18 mouse cellular contexts compared by ENCODE assay signal in the genomic region with DNA sequence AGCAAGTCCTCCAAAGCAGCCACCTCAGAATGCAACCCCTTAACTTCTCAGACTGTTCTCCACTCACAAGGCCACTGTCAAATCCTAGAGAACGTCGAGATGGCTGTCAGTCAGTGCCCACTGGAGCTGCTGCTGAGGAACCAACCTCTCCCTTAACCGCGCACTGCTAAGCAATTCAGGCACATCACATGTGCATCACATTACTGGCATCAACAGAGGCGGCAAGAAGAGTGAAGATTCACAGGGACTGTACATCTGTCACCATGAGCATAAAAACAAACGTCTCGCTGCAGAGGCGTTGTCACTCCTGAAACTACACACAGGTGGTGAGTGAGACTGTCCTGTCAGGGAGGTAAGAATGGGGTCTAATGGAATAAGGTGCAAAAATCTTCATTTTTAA. TPM values are rescaled to one million over a fixed set of nuclear protein-coding genes. Genes with fewer than 3 reads are reported as not detected.
DNase-seq lines count a peak whose midpoint lies in the region; ATAC-seq lines count a peak whose summit lies in the region.
"Had no signal": no experiment of that assay in that cellular context is flagged by ENCODE, and none has a peak within 500 bp of the region (broad histone marks: within the 10 kb centered on the region; RNA-seq: fewer than 3 reads in every experiment).

No protein-coding gene starts in this region.

- no peaks in the 10 kb centered on the region for H3K36me3 ChIP-seq in hindbrain, embryonic 11.5 days (ENCODE audit: control insufficient read depth, insufficient read depth, low read length)
- H3K36me3 ChIP-seq in hindbrain, embryonic 14.5 days (replicated peaks; ENCODE audit: control insufficient read depth, insufficient read depth), result no peaks in the 10 kb centered on the region
- no peaks in the 10 kb centered on the region for H3K36me3 ChIP-seq in forebrain, embryonic 12.5 days (replicated peaks)
- H3K36me3 ChIP-seq in forebrain, embryonic 15.5 days, result no peaks in the 10 kb centered on the region
- no peaks in the 10 kb centered on the region for H3K36me3 ChIP-seq in midbrain, embryonic 14.5 days (ENCODE audit: control insufficient read depth, insufficient read depth, low read length)
- H3K36me3 ChIP-seq: embryonic facial prominence, embryonic 12.5 days had no signal

- no peak overlapping the region for H3K4me3 ChIP-seq in hindbrain, embryonic 11.5 days (ENCODE audit: low read depth, low read length)
- no peak overlapping the region for H3K4me3 ChIP-seq in hindbrain, embryonic 14.5 days (replicated peaks; ENCODE audit: low read length)
- H3K4me3 ChIP-seq in forebrain, embryonic 12.5 days (replicated peaks), result no peak overlapping the region
- no peak overlapping the region for H3K4me3 ChIP-seq in forebrain, embryonic 15.5 days
- H3K4me3 ChIP-seq in midbrain, embryonic 14.5 days (replicated peaks; ENCODE audit: low read depth, low read length), result no peak overlapping the region
- H3K4me3 ChIP-seq: embryonic facial prominence, embryonic 12.5 days had no signal

- no peak overlapping the region for H3K9ac ChIP-seq in hindbrain, embryonic 11.5 days (ENCODE audit: low read depth, low read length)
- no peak overlapping the region for H3K9ac ChIP-seq in hindbrain, embryonic 14.5 days
- H3K9ac ChIP-seq in forebrain, embryonic 12.5 days, result no peak overlapping the region
- H3K9ac ChIP-seq in forebrain, embryonic 15.5 days (replicated peaks), result no peak overlapping the region
- H3K9ac ChIP-seq in midbrain, embryonic 14.5 days (replicated peaks; ENCODE audit: low read length), result no peak overlapping the region
- H3K9ac ChIP-seq: embryonic facial prominence, embryonic 12.5 days had no signal

- no peak for ATAC-seq in hindbrain, embryonic 11.5 days (ENCODE audit: low FRiP score)
- ATAC-seq in hindbrain, embryonic 14.5 days (ENCODE audit: low FRiP score), result no peak
- ATAC-seq in forebrain, embryonic 12.5 days (ENCODE audit: low FRiP score), result 0 out of 2 replicates have a peak, but pooled peaks have one; percentile 19
- 0 out of 2 replicates have a peak, but pooled peaks have one; percentile 30 for ATAC-seq in forebrain, embryonic 15.5 days (replicated peaks)
- ATAC-seq in midbrain, embryonic 14.5 days (ENCODE audit: low FRiP score, low TSS enrichment), result no peak
- ATAC-seq in erythroblast, adult 5-6 weeks (replicated peaks; ENCODE audit: low FRiP score, poor library complexity, severe bottlenecking), result no peak
- ATAC-seq: inflammation-experienced regulatory T-cells, adult 6 months; lung, postnatal 0 days had no signal

- H3K27me3 ChIP-seq in hindbrain, embryonic 11.5 days (ENCODE audit: control insufficient read depth, insufficient read depth, low read length), result no peaks in the 10 kb centered on the region
- H3K27me3 ChIP-seq in hindbrain, embryonic 14.5 days (ENCODE audit: control insufficient read depth, insufficient read depth, low read length), result no peaks in the 10 kb centered on the region
- no peaks in the 10 kb centered on the region for H3K27me3 ChIP-seq in forebrain, embryonic 12.5 days
- no peaks in the 10 kb centered on the region for H3K27me3 ChIP-seq in forebrain, embryonic 15.5 days
- no peaks in the 10 kb centered on the region for H3K27me3 ChIP-seq in midbrain, embryonic 14.5 days (ENCODE audit: control insufficient read depth, insufficient read depth, low read length)
- H3K27me3 ChIP-seq: embryonic facial prominence, embryonic 12.5 days had no signal

- H3K27ac ChIP-seq in hindbrain, embryonic 11.5 days (ENCODE audit: low read depth, low read length), result peak overlapping the region; percentile 2; the same call in 1 of the 2 replicates
- H3K27ac ChIP-seq in hindbrain, embryonic 14.5 days, result no peak overlapping the region
- 0 out of 2 replicates have a peak overlapping the region, but pooled peaks have one; percentile 58 for H3K27ac ChIP-seq in forebrain, embryonic 12.5 days
- peak overlapping the region; percentile 74 for H3K27ac ChIP-seq in forebrain, embryonic 15.5 days (replicated peaks)
- peak overlapping the region; percentile 63 for H3K27ac ChIP-seq in midbrain, embryonic 14.5 days (replicated peaks; ENCODE audit: low read depth, low read length)
- H3K27ac ChIP-seq: embryonic facial prominence, embryonic 12.5 days had no signal

- H3K4me1 ChIP-seq in hindbrain, embryonic 11.5 days (replicated peaks; ENCODE audit: control insufficient read depth, insufficient read depth, low read length), result no peaks in the 10 kb centered on the region
- H3K4me1 ChIP-seq in hindbrain, embryonic 14.5 days (replicated peaks; ENCODE audit: control insufficient read depth, insufficient read depth, low read length), result peaks cover 11% of the 10 kb centered on the region; the same call in 1 of the 2 replicates
- peaks cover 27% of the 10 kb centered on the region for H3K4me1 ChIP-seq in forebrain, embryonic 12.5 days
- peaks cover 45% of the 10 kb centered on the region for H3K4me1 ChIP-seq in forebrain, embryonic 15.5 days
- peaks cover 15% of the 10 kb centered on the region for H3K4me1 ChIP-seq in midbrain, embryonic 14.5 days (ENCODE audit: control insufficient read depth, insufficient read depth, low read length)
- H3K4me1 ChIP-seq: embryonic facial prominence, embryonic 12.5 days had no signal

- H3K4me2 ChIP-seq in hindbrain, embryonic 11.5 days (replicated peaks; ENCODE audit: low read depth, low read length), result no peak overlapping the region
- H3K4me2 ChIP-seq in hindbrain, embryonic 14.5 days (replicated peaks), result no peak overlapping the region
- no peak overlapping the region for H3K4me2 ChIP-seq in forebrain, embryonic 12.5 days
- no peak overlapping the region for H3K4me2 ChIP-seq in forebrain, embryonic 15.5 days (replicated peaks)
- no peak overlapping the region for H3K4me2 ChIP-seq in midbrain, embryonic 14.5 days (ENCODE audit: low read length)
- H3K4me2 ChIP-seq: embryonic facial prominence, embryonic 12.5 days; heart, embryonic 11.5 days had no signal

- 69% methylated on average over 8 of the region's 8 CpGs for WGBS in hindbrain, embryonic 11.5 days
- 48% methylated on average over 8 of the region's 8 CpGs for WGBS in hindbrain, embryonic 14.5 days
- WGBS in forebrain, embryonic 12.5 days, result 65% methylated on average over 8 of the region's 8 CpGs
- 44% methylated on average over 8 of the region's 8 CpGs for WGBS in forebrain, embryonic 15.5 days
- WGBS in midbrain, embryonic 14.5 days, result 56% methylated on average over 8 of the region's 8 CpGs

- no peaks in the 10 kb centered on the region for H3K9me3 ChIP-seq in hindbrain, embryonic 11.5 days (ENCODE audit: control insufficient read depth, low read length)
- no peaks in the 10 kb centered on the region for H3K9me3 ChIP-seq in hindbrain, embryonic 14.5 days (ENCODE audit: control insufficient read depth, low read length)
- H3K9me3 ChIP-seq in forebrain, embryonic 12.5 days, result no peaks in the 10 kb centered on the region
- no peaks in the 10 kb centered on the region for H3K9me3 ChIP-seq in forebrain, embryonic 15.5 days
- no peaks in the 10 kb centered on the region for H3K9me3 ChIP-seq in midbrain, embryonic 14.5 days (ENCODE audit: control insufficient read depth, low read length)
- H3K9me3 ChIP-seq: embryonic facial prominence, embryonic 12.5 days had no signal

- no peak for DNase-seq in hindbrain, embryonic 11.5 days (ENCODE audit: low spot score)
- DNase-seq in hindbrain, embryonic 14.5 days (ENCODE audit: low spot score), result no peak
- DNase-seq in midbrain, embryonic 14.5 days, result no peak
- DNase-seq in thymus, postnatal 4 days, result no peak
- DNase-seq: adrenal gland, adult 8-10 months; cerebellum, adult 9-11 months; heart, postnatal 14 days; kidney, adult 8-10 months; kidney, postnatal 25 days; liver; right cerebral cortex, postnatal 14 days had no signal

RNA-seq across cellular contexts. Expression of gene Cdkal1, which starts 21.7 kb away (rescaled TPM):
- polyA plus RNA-seq in hindbrain, embryonic 11.5 days (2014; fragmentation: Nextera tagmentation; extraction: Ambion mirVana), result 29.0 and 30.0 TPM in 2 replicates
- 19.4 and 22.9 TPM in 2 replicates for polyA plus RNA-seq in hindbrain, embryonic 14.5 days (2014; fragmentation: Nextera tagmentation; extraction: Ambion mirVana)
- polyA plus RNA-seq in forebrain, embryonic 12.5 days (2016; fragmentation: Nextera tagmentation; extraction: Ambion mirVana), result 33.9 and 37.2 TPM in 2 replicates
- 27.8 and 28.0 TPM in 2 replicates for polyA plus RNA-seq in forebrain, embryonic 15.5 days (2015; fragmentation: Nextera tagmentation; extraction: Ambion mirVana)
- polyA plus RNA-seq in midbrain, embryonic 14.5 days (2014; fragmentation: Nextera tagmentation; extraction: Ambion mirVana), result 18.2 and 23.5 TPM in 2 replicates
- total RNA-seq in erythroblast, adult 5-6 weeks (2015; ENCODE audit: low replicate concordance), result 6.9 and 7.5 TPM in 2 replicates
- 5.4 and 10.6 TPM in 2 replicates for total RNA-seq in erythroblast, adult 5-6 weeks (2017; ENCODE audit: low replicate concordance)

Comparison
In these comparisons a context has a peak if more than half of its experiments do, and no peak if none do; other contexts are left out.
1. ATAC-seq: peak in forebrain, embryonic 12.5 days (single experiment) and forebrain, embryonic 15.5 days (single experiment); none in hindbrain, embryonic 11.5 days (single experiment), hindbrain, embryonic 14.5 days (single experiment), midbrain, embryonic 14.5 days (single experiment) and erythroblast, adult 5-6 weeks (single experiment).